Mouse (Mus musculus): ENCODE results near the gene Rag2.

- TF ChIP-seq CTCF (IDR thresholded peaks at IDR 0.05; ENCODE audit: control insufficient read depth, insufficient read depth, insufficient read length) (no peak), MYOG (IDR thresholded peaks at IDR 0.05; ENCODE audit: control insufficient read depth, extremely low read depth, insufficient read length) (no peak), USF1 (IDR thresholded peaks at IDR 0.05; ENCODE audit: low read depth) (no peak)
Observed at GRCm38 (mm10) chr2:101592886-101593285, 31.6 kb upstream of the Rag2 start.
